Mouse (Mus musculus): ENCODE measurements around the gene Hsd17b11.

GRCm38 (mm10) chr5:104025245-104025854 is 3.6 kb upstream of the Hsd17b11 start:
- TF ChIP-seq CTCF (IDR thresholded peaks at IDR 0.05; ENCODE audit: extremely low read depth, insufficient read depth, low read length) = no peak
- no peak for TF ChIP-seq POLR2A (IDR thresholded peaks at IDR 0.05; ENCODE audit: extremely low read depth, insufficient read depth, low read length)
